Mouse (Mus musculus): ENCODE data around the gene Rab3d. TPM values are rescaled to one million over a fixed set of nuclear protein-coding genes. Genes with fewer than 3 reads are reported as not detected.

Gene Rab3d
- polyA plus RNA-seq, 1 experiment from 2014 or later: 7.5 TPM

Other genes starting within 250 kb of the Rab3d start
- gene Ldlr, start 194.7 kb downstream of the Rab3d start, polyA plus RNA-seq (2014; fragmentation: Nextera tagmentation; extraction: Ambion mirVana): 23.2 and 23.7 TPM in 2 replicates
- 138 and 162 TPM in 2 replicates for gene Spc24, start 157.9 kb downstream of the Rab3d start, polyA plus RNA-seq (2014; fragmentation: Nextera tagmentation; extraction: Ambion mirVana)
- gene Kank2, start 119.4 kb downstream of the Rab3d start, polyA plus RNA-seq (2014; fragmentation: Nextera tagmentation; extraction: Ambion mirVana): 5.1 and 5.9 TPM in 2 replicates
- gene Angptl8, start 82.7 kb downstream of the Rab3d start, polyA plus RNA-seq (2014; fragmentation: Nextera tagmentation; extraction: Ambion mirVana): 0.60 TPM in 1 of 2 replicates, not detected in the other
- gene Dock6, start 65.6 kb downstream of the Rab3d start, polyA plus RNA-seq (2014; fragmentation: Nextera tagmentation; extraction: Ambion mirVana): 25.5 and 27.5 TPM in 2 replicates
- 4.4 and 4.5 TPM in 2 replicates for gene Ccdc159, start 9.3 kb upstream of the Rab3d start, polyA plus RNA-seq (2014; fragmentation: Nextera tagmentation; extraction: Ambion mirVana)
- gene Tmem205, start 9.4 kb upstream of the Rab3d start, polyA plus RNA-seq (2014; fragmentation: Nextera tagmentation; extraction: Ambion mirVana): 30.3 and 31.0 TPM in 2 replicates
- 24.2 and 27.1 TPM in 2 replicates for gene Plppr2, start 18.8 kb upstream of the Rab3d start, polyA plus RNA-seq (2014; fragmentation: Nextera tagmentation; extraction: Ambion mirVana)
- gene Swsap1, start 37.6 kb upstream of the Rab3d start, polyA plus RNA-seq (2014; fragmentation: Nextera tagmentation; extraction: Ambion mirVana): 18.5 and 22.2 TPM in 2 replicates
- gene Epor, start 45.3 kb upstream of the Rab3d start, polyA plus RNA-seq (2014; fragmentation: Nextera tagmentation; extraction: Ambion mirVana): 6.7 and 7.0 TPM in 2 replicates
- gene Rgl3, start 71.3 kb upstream of the Rab3d start, polyA plus RNA-seq (2014; fragmentation: Nextera tagmentation; extraction: Ambion mirVana): 1.1 and 3.4 TPM in 2 replicates
- gene Ccdc151, start 84.4 kb upstream of the Rab3d start, polyA plus RNA-seq (2014; fragmentation: Nextera tagmentation; extraction: Ambion mirVana): 4.2 and 6.9 TPM in 2 replicates
- 86.9 and 94.3 TPM in 2 replicates for gene Prkcsh, start 84.6 kb upstream of the Rab3d start, polyA plus RNA-seq (2014; fragmentation: Nextera tagmentation; extraction: Ambion mirVana)
- gene Elavl3, start 133.8 kb upstream of the Rab3d start, polyA plus RNA-seq (2014; fragmentation: Nextera tagmentation; extraction: Ambion mirVana): 53.5 and 60.0 TPM in 2 replicates
- not detected in 2 replicates for gene Gm49318, start 153.1 kb upstream of the Rab3d start, polyA plus RNA-seq (2014; fragmentation: Nextera tagmentation; extraction: Ambion mirVana)
- 10.9 and 11.8 TPM in 2 replicates for gene Zfp653, start 153.2 kb upstream of the Rab3d start, polyA plus RNA-seq (2014; fragmentation: Nextera tagmentation; extraction: Ambion mirVana)
- gene Ecsit, start 167.2 kb upstream of the Rab3d start, polyA plus RNA-seq (2014; fragmentation: Nextera tagmentation; extraction: Ambion mirVana): 34.6 and 39.6 TPM in 2 replicates
- gene Cnn1, start 181.0 kb upstream of the Rab3d start, polyA plus RNA-seq (2014; fragmentation: Nextera tagmentation; extraction: Ambion mirVana): 1.00 and 1.2 TPM in 2 replicates
- gene Elof1, start 199.0 kb upstream of the Rab3d start, polyA plus RNA-seq (2014; fragmentation: Nextera tagmentation; extraction: Ambion mirVana): 205 and 233 TPM in 2 replicates
- gene Acp5, start 217.5 kb upstream of the Rab3d start, polyA plus RNA-seq (2014; fragmentation: Nextera tagmentation; extraction: Ambion mirVana): 17.8 and 20.7 TPM in 2 replicates
- 59.9 and 62.5 TPM in 2 replicates for gene Pigyl, start 238.7 kb upstream of the Rab3d start, polyA plus RNA-seq (2014; fragmentation: Nextera tagmentation; extraction: Ambion mirVana)

Data from forebrain, embryonic 11.5 days (tissue).